Mouse (Mus musculus): ENCODE results near the gene Tatdn3.

DNA sequence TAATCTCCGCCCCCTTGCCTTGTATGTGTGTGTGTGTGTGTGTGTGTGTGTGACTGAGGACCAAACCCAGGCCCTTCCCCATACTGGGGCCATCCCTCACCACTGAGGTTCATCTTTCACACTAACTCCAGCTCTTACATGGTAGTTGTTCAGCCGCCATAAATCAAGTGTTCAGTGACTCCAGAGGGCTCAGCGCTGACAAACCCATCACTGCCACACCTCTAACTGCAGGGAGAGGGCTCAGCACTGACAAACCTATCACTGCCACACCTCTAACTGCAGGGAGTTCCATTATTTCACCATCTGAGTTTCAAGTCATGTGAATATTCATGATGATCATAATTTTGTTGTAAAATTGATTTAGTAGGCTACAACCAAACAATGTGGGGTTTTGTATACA is 9.2 kb downstream of the Tatdn3 start:
- TF ChIP-seq USF1 (IDR thresholded peaks at IDR 0.05; ENCODE audit: low read depth) (no peak), POLR2A (IDR thresholded peaks at IDR 0.05; ENCODE audit: insufficient read length, low read depth) (no peak), POLR2AphosphoS2 (IDR thresholded peaks at IDR 0.05; ENCODE audit: insufficient read length, low read depth) (no peak), TCF12 (IDR thresholded peaks at IDR 0.05; ENCODE audit: insufficient read depth, poor library complexity, severe bottlenecking) (no peak), MYOD1 (IDR thresholded peaks at IDR 0.05; ENCODE audit: control insufficient read depth in 1 of 3, insufficient read length in 2 of 3, low read depth in 2 of 3) (no peak), E2F4 (IDR thresholded peaks at IDR 0.05; ENCODE audit: insufficient read depth) (no peak), SRF (IDR thresholded peaks at IDR 0.05; ENCODE audit: control insufficient read depth, insufficient read length, low read depth) (no peak), MYOG (IDR thresholded peaks at IDR 0.05; ENCODE audit: control insufficient read depth in 1 of 3, insufficient read depth in 1 of 3, insufficient read length in 2 of 3, low read depth in 2 of 3) (no peak)
